Mouse (Mus musculus) G1E (cell line): ENCODE data around the gene Elob.

Experiments used
- CTCF ChIP-seq: IDR thresholded peaks from 2 replicates; pipeline ENCODE4 v1.5.1; 2012; ENCODE audit warnings: low read depth, low read length, inconsistent platforms, mixed read lengths
- TAL1 ChIP-seq: conservative IDR thresholded peaks from 2 replicates; pipeline ENCODE4 v1.6.1; 2012; ENCODE audit warnings: low read depth, low read length, inconsistent platforms, mixed read lengths

GRCm38 (mm10) chr17:23807918-23808317 is 21.0 kb downstream of the Elob start:
- TF ChIP-seq CTCF (no peak), TAL1 (no peak)
